Mouse (Mus musculus): ENCODE results near the gene Spaar. TPM values are rescaled to one million over a fixed set of nuclear protein-coding genes. Genes with fewer than 3 reads are reported as not detected.

Spaar gene
- polyA plus RNA-seq, 2 experiments, result 0.01 to 0.03 TPM

DNA sequence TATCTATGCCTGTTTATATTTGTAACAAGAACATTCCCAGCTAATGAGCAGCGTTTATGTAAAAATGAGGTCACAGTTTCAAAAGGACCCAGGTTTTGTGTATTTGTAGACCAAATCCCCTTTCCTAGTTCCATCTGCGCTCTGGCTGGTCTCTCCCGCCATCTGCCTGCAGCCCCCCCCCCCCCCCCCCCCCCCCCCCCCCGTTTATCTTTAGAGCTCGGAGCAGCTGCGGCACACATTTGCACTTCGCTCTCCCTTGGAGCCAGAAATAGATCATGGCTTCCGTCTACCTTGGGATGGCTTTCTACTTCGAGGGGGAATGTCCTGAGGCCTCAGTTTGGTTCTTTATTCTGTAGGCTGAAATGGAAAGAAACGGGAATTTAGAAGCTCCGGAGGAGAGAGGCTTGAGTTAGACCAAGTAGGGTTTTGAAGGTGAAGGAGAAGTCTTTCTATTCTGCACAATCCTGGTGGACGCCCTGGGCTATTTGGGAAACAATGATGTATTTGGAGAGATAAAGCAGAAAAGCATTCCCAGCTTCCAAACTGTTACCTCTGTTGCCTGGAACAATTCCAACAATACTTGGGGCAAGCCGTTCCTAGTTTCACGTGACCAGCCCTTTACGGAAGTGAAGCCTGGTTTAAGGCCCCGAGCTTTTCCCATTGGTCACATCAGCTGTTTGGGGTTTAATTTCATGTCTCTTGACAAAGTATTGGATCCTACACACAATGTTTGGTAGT is 9.2 kb upstream of the Spaar start:
- Histone ChIP-seq H3K27ac (no peak overlapping the region), H3K4me3 (ENCODE audit: insufficient read depth in 1 of 2, low read depth in 2 of 2, low read length in 2 of 2) (no peak overlapping the region), H3K9ac (replicated peaks) (no peak overlapping the region), H3K27me3 (ENCODE audit: control insufficient read depth, insufficient read depth, low read length) (no peaks in the 10 kb centered on the region), H3K36me3 (replicated peaks; ENCODE audit: control insufficient read depth, insufficient read depth, low read depth) (no peaks in the 10 kb centered on the region), H3K4me2 (ENCODE audit: low read depth) (no peak overlapping the region), H3K9me3 (ENCODE audit: control insufficient read depth, low read length) (no peaks in the 10 kb centered on the region), H3K4me1 (replicated peaks; ENCODE audit: control insufficient read depth in 2 of 2, insufficient read depth in 2 of 2, low read length in 1 of 2) (no peaks in the 10 kb centered on the region)
- no peak for TF ChIP-seq EP300 (IDR thresholded peaks at IDR 0.05; ENCODE audit: low read depth)
- TF ChIP-seq CTCF (IDR thresholded peaks at IDR 0.05; ENCODE audit: low read depth), result no peak
- ATAC-seq (ENCODE audit: insufficient read depth), result no peak
- DNase-seq (ENCODE audit: low read depth in 3 of 3, low spot score in 3 of 3), result no peak
- 46% methylated on average over 15 of the region's 16 CpGs for WGBS (ENCODE audit: insufficient replicate concordance)

- TF ChIP-seq CTCF (IDR thresholded peaks at IDR 0.05; ENCODE audit: low read depth) (no peak), EP300 (IDR thresholded peaks at IDR 0.05; ENCODE audit: low read depth) (no peak)
- Histone ChIP-seq H3K9me3 (ENCODE audit: control insufficient read depth, low read length) (no peaks in the 10 kb centered on the region), H3K4me1 (replicated peaks; ENCODE audit: control insufficient read depth in 2 of 2, insufficient read depth in 2 of 2, low read length in 1 of 2) (0 out of 4 replicates have a peak, but pooled peaks cover 0 to 5% of the 10 kb centered on the region in 2 experiments), H3K4me3 (ENCODE audit: insufficient read depth in 1 of 2, low read depth in 2 of 2, low read length in 2 of 2) (no peak overlapping the region), H3K36me3 (replicated peaks; ENCODE audit: control insufficient read depth, insufficient read depth, low read depth) (no peaks in the 10 kb centered on the region), H3K4me2 (ENCODE audit: low read depth) (no peak overlapping the region), H3K9ac (replicated peaks) (no peak overlapping the region), H3K27ac (no peak overlapping the region), H3K27me3 (ENCODE audit: control insufficient read depth, insufficient read depth, low read length) (no peaks in the 10 kb centered on the region)
- DNase-seq (ENCODE audit: low read depth in 3 of 3, low spot score in 3 of 3) (no peak), ATAC-seq (ENCODE audit: insufficient read depth) (no peak)
- 64% methylated on average over 4 of the region's 4 CpGs for WGBS (ENCODE audit: insufficient replicate concordance)
Measured at GRCm38 (mm10) chr4:43722191-43722590, 7.6 kb upstream of the Spaar start.

GRCm38 (mm10) chr4:43724764-43725163 is 5.1 kb upstream of the Spaar start:
- H3K36me3 ChIP-seq (replicated peaks; ENCODE audit: control insufficient read depth, insufficient read depth, low read depth), result no peaks in the 10 kb centered on the region
- H3K27ac ChIP-seq, result no peak overlapping the region
- WGBS (ENCODE audit: insufficient replicate concordance), result 3% methylated on average over 1 of the region's 1 CpGs
- H3K27me3 ChIP-seq (ENCODE audit: control insufficient read depth, insufficient read depth, low read length), result no peaks in the 10 kb centered on the region
- H3K4me1 ChIP-seq (replicated peaks; ENCODE audit: control insufficient read depth in 2 of 2, insufficient read depth in 2 of 2, low read length in 1 of 2), result peaks cover 4 to 26% of the 10 kb centered on the region in 2 experiments; a peak in 3 of 4 replicates
- H3K9ac ChIP-seq (replicated peaks), result no peak overlapping the region
- no peaks in the 10 kb centered on the region for H3K9me3 ChIP-seq (ENCODE audit: control insufficient read depth, low read length)
- no peak overlapping the region for H3K4me2 ChIP-seq (ENCODE audit: low read depth)
- no peak for ATAC-seq (ENCODE audit: insufficient read depth)
- no peak overlapping the region for H3K4me3 ChIP-seq (ENCODE audit: insufficient read depth in 1 of 2, low read depth in 2 of 2, low read length in 2 of 2)
- no peak for DNase-seq (ENCODE audit: low read depth in 3 of 3, low spot score in 3 of 3)
- TF ChIP-seq CTCF (IDR thresholded peaks at IDR 0.05; ENCODE audit: low read depth) (peak; percentile 62), EP300 (IDR thresholded peaks at IDR 0.05; ENCODE audit: low read depth) (no peak)

GRCm38 (mm10) chr4:43726228-43726993 is 3.4 kb upstream of the Spaar start:
- DNase-seq (ENCODE audit: low read depth in 3 of 3, low spot score in 3 of 3), result no peak
- no peak overlapping the region for H3K27ac ChIP-seq
- H3K9me3 ChIP-seq (ENCODE audit: control insufficient read depth, low read length), result no peaks in the 10 kb centered on the region
- H3K36me3 ChIP-seq (replicated peaks; ENCODE audit: control insufficient read depth, insufficient read depth, low read depth), result no peaks in the 10 kb centered on the region
- TF ChIP-seq CTCF (IDR thresholded peaks at IDR 0.05; ENCODE audit: low read depth), result no peak
- TF ChIP-seq EP300 (IDR thresholded peaks at IDR 0.05; ENCODE audit: low read depth), result no peak
- WGBS (ENCODE audit: insufficient replicate concordance), result 33% methylated on average over 12 of the region's 12 CpGs
- no peaks in the 10 kb centered on the region for H3K27me3 ChIP-seq (ENCODE audit: control insufficient read depth, insufficient read depth, low read length)
- H3K4me2 ChIP-seq (ENCODE audit: low read depth), result no peak overlapping the region
- no peak for ATAC-seq (ENCODE audit: insufficient read depth)
- no peak overlapping the region for H3K9ac ChIP-seq (replicated peaks)
- no peak overlapping the region for H3K4me3 ChIP-seq (ENCODE audit: insufficient read depth in 1 of 2, low read depth in 2 of 2, low read length in 2 of 2)
- H3K4me1 ChIP-seq (replicated peaks; ENCODE audit: control insufficient read depth in 2 of 2, insufficient read depth in 2 of 2, low read length in 1 of 2), result peaks cover 6 to 37% of the 10 kb centered on the region in 2 experiments; a peak in 3 of 4 replicates

DNA sequence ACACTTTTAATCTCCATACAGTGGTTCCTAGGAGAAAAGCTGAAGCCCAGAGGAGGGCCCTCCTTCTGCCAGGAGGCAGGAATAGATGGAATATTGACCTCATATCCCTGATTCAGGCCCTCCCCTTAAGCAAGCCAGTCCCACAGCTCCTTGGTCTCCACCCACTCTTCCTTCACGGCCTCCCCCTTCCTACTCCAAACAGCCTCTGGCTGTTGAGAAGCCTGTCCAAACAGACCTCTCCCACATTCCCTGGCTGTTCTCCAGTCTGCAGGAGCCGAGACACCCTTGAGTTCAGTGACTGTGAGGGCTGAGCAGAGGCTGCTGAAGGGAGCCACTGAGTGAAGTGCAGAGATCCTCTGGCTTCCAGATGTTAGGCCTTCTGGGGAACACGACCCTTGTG is 2.8 kb upstream of the Spaar start, which contains the start of gene Hrct1:
TSS of gene Hrct1 (plus strand) at position 194 of the 400 bp plus-strand sequence.
- H3K9me3 ChIP-seq (ENCODE audit: control insufficient read depth, low read length), result no peaks in the 10 kb centered on the region
- H3K4me2 ChIP-seq (ENCODE audit: low read depth), result no peak within 1 kb of the TSS
- 43% methylated on average over 3 of the region's 3 CpGs for WGBS (ENCODE audit: insufficient replicate concordance)
- no peak within 1 kb of the TSS for H3K4me3 ChIP-seq (ENCODE audit: insufficient read depth in 1 of 2, low read depth in 2 of 2, low read length in 2 of 2)
- no peak within 1 kb of the TSS for H3K27ac ChIP-seq
- ATAC-seq (ENCODE audit: insufficient read depth) (no peak), DNase-seq (ENCODE audit: low read depth in 3 of 3, low spot score in 3 of 3) (no peak)
- no peaks in the 10 kb centered on the region for H3K27me3 ChIP-seq (ENCODE audit: control insufficient read depth, insufficient read depth, low read length)
- no peaks in the 10 kb centered on the region for H3K36me3 ChIP-seq (replicated peaks; ENCODE audit: control insufficient read depth, insufficient read depth, low read depth)
- no peak within 1 kb of the TSS for H3K9ac ChIP-seq (replicated peaks)
- H3K4me1 ChIP-seq (replicated peaks; ENCODE audit: control insufficient read depth in 2 of 2, insufficient read depth in 2 of 2, low read length in 1 of 2), result peaks cover 6 to 37% of the 10 kb centered on the region in 2 experiments; a peak in 3 of 4 replicates
- TF ChIP-seq EP300 (IDR thresholded peaks at IDR 0.05; ENCODE audit: low read depth) (no peak), CTCF (IDR thresholded peaks at IDR 0.05; ENCODE audit: low read depth) (no peak)
